Mouse (Mus musculus) liver, embryonic 14.5 days (tissue): ENCODE measurements around the gene Frmd5. TPM values are rescaled to one million over a fixed set of nuclear protein-coding genes. Genes with fewer than 3 reads are reported as not detected.

Source experiments
- ATAC-seq: fragments of 200-750 bp; cut with Nextera tagmentation; 2 replicates; pipeline ENCODE4 v1.8.0; 2017; ENCODE audit warnings: moderate number of reproducible peaks, mild to moderate bottlenecking, moderate library complexity; ENCODE audit not compliant: insufficient read depth
- DNase-seq, 3 experiments: peaks; one replicate each; pipeline ENCODE4 v3.0.0-alpha.2; 2012 to 2013; ENCODE audit warnings: low read depth in 3 of 3, low spot score in 3 of 3
- H3K27ac ChIP-seq: fragments of 300-500 bp; sonication (generic); 2 replicates; pipeline ENCODE4 v1.5.1; 2014; ENCODE audit warnings: moderate library complexity, mild to moderate bottlenecking, control low read depth, inconsistent platforms
- H3K27me3 ChIP-seq: fragments of 300-500 bp; sonication (generic); 2 replicates; pipeline ENCODE4 v1.6.1; 2014; ENCODE audit warnings: mild to moderate bottlenecking, low read length, moderate library complexity; ENCODE audit not compliant: control insufficient read depth, insufficient read depth
- H3K36me3 ChIP-seq: fragments of 300-500 bp; sonication (generic); replicated peaks from 2 replicates; pipeline ENCODE4 v1.6.1; 2014; ENCODE audit warnings: low read depth; ENCODE audit not compliant: control insufficient read depth, insufficient read depth
- H3K4me1 ChIP-seq, 2 experiments: fragments of 200-500 bp in 1 of 2; fragments of 300-500 bp in 1 of 2; sonication (generic) in 1 of 2; replicated peaks; 2 replicates each; pipeline ENCODE4 v1.6.1; 2012 to 2014; ENCODE audit warnings: antibody characterized with exemption in 1 of 2, inconsistent platforms in 1 of 2, low read length in 1 of 2; ENCODE audit not compliant: control insufficient read depth in 2 of 2, insufficient read depth in 2 of 2
- H3K4me2 ChIP-seq: fragments of 300-500 bp; sonication (generic); 2 replicates; pipeline ENCODE4 v1.6.1; 2014; ENCODE audit warnings: low read depth, mild to moderate bottlenecking, control low read depth, moderate library complexity
- H3K4me3 ChIP-seq, 2 experiments: fragments of 200-500 bp in 1 of 2; fragments of 300-500 bp in 1 of 2; sonication (generic) in 1 of 2; 2 replicates each; pipeline ENCODE4 v1.5.1; 2012 to 2014; ENCODE audit warnings: low read depth in 2 of 2, low read length in 2 of 2, mild to moderate bottlenecking in 2 of 2, control low read depth in 1 of 2, inconsistent platforms in 1 of 2, moderate library complexity in 1 of 2; ENCODE audit not compliant: insufficient read depth in 1 of 2
- H3K9ac ChIP-seq: fragments of 300-500 bp; sonication (generic); replicated peaks from 2 replicates; pipeline ENCODE4 v1.6.1; 2014; ENCODE audit warnings: mild to moderate bottlenecking, control low read depth, moderate library complexity
- H3K9me3 ChIP-seq: fragments of 300-500 bp; sonication (generic); 2 replicates; pipeline ENCODE4 v1.6.1; 2016; ENCODE audit warnings: low read length, mixed read lengths; ENCODE audit not compliant: control insufficient read depth
- CTCF ChIP-seq: IDR thresholded peaks from 2 replicates; pipeline ENCODE4 v1.5.1; 2016; ENCODE audit warnings: antibody characterized with exemption, low read depth, control low read depth
- EP300 ChIP-seq: IDR thresholded peaks from 2 replicates; pipeline ENCODE4 v1.6.1; 2016; ENCODE audit warnings: antibody characterized with exemption, low read depth
- WGBS: fragments of 180-500 bp; shearing (Covaris S2); extraction: QIAGEN DNeasy Blood & Tissue Kit; methylation state at CpG from one replicate; pipeline ENCODE4 v1.1.7; 2014; ENCODE audit not compliant: insufficient replicate concordance; 5-methylcytosine and 5-hydroxymethylcytosine counted together
- polyA plus RNA-seq, 2 experiments: library from polyadenylated mRNA; depleted of rRNA in 1 of 2; stranded (reverse) in 1 of 2; unstranded in 1 of 2; fragments of >200 nt; fragmentation: Nextera tagmentation in 1 of 2; extraction: Ambion mirVana in 1 of 2; gene quantifications; 2 replicates each; pipeline versions ENCODE4 v1.2.1 to v1.2.3; 2012 to 2014

Gene Frmd5
- polyA plus RNA-seq (2012; rRNA removed) (0.12 and 0.30 TPM in 2 replicates), polyA plus RNA-seq (2014; fragmentation: Nextera tagmentation; extraction: Ambion mirVana) (0.06 and 0.10 TPM in 2 replicates)

DNA sequence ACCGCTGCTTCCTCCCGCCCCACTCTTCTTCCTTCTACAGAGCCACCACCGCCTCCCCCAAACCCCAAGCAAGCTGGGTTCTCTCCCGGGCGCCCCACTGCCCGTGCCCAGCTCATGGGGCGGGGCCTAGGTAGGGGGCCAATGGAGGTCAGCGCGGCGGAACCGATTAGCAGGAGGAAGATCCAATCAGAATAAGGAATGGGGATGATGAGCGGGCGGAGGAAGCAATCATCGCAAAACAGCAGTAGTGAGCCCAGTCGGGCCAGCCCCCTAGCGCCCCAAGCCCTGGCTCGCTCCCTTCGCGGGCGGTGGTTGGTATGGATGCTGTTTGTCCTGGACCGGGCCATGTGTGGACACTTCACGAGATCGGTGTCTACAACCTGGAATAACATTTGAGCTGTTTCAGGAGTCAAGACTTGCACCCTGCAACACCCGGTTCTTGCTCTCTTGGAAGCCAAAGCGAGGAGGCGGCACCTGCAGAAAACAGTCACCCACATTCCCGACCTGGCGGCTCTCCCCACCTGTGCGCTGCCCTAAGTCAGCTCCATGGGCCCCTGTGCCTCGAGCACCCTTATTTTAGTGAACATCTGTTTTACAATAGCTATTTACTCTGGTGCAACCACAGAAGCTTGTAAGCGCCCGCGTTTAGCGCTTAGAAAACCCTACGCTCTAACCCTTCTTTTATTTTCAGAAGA, at the start of gene Frmd5:
Gene Frmd5 (minus strand): TSS at position 129 of the 695 bp plus-strand sequence.
- no peak within 1 kb of the TSS for H3K27ac ChIP-seq
- 1% methylated on average over 35 of the region's 35 CpGs for WGBS
- H3K4me3 ChIP-seq, result peak within 1 kb of the TSS; percentile 65 to 72
- H3K4me1 ChIP-seq, result peaks cover 0 to 2% of the 10 kb centered on the region in 2 experiments; a peak in 1 of 4 replicates
- no peaks in the 10 kb centered on the region for H3K9me3 ChIP-seq
- DNase-seq (peak; percentile 74 to 76 (median 75)), ATAC-seq (peak; percentile 98)
- peak within 1 kb of the TSS; percentile 13; the same call in 1 of the 2 replicates for H3K9ac ChIP-seq
- peak within 1 kb of the TSS; percentile 87 for H3K4me2 ChIP-seq
- H3K36me3 ChIP-seq, result no peaks in the 10 kb centered on the region
- H3K27me3 ChIP-seq, result peaks cover 43% of the 10 kb centered on the region
- no peak for TF ChIP-seq EP300
- peak; percentile 20; the same call in 1 of the 2 replicates for TF ChIP-seq CTCF

DNA sequence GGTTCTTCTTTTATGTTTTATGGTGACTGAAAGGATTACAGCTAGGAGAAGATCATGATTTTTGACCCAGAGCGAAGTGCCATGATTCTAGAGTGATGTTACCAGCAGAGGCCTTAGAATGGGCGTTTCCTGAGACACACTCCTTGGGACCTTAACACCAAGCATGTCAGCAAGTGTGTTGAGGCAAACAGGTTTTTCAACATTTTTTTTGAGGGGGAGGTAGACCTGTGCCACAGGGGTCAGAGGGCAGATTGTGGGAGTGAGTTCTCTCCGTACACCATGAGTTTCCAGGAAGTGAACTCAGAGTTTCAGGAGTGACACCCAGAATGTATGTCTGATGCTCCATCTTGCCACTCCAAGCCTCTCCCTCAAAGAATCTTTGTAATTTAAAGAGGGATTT, 47.1 kb upstream of the Frmd5 start:
- Histone ChIP-seq H3K4me3 (no peak overlapping the region), H3K9ac (no peak overlapping the region), H3K27ac (no peak overlapping the region), H3K9me3 (no peaks in the 10 kb centered on the region), H3K4me1 (no peaks in the 10 kb centered on the region), H3K27me3 (no peaks in the 10 kb centered on the region), H3K36me3 (no peaks in the 10 kb centered on the region), H3K4me2 (no peak overlapping the region)
- ATAC-seq (no peak), DNase-seq (no peak)
- 69% methylated on average over 3 of the region's 3 CpGs for WGBS
- TF ChIP-seq EP300 (no peak), CTCF (no peak)

DNA sequence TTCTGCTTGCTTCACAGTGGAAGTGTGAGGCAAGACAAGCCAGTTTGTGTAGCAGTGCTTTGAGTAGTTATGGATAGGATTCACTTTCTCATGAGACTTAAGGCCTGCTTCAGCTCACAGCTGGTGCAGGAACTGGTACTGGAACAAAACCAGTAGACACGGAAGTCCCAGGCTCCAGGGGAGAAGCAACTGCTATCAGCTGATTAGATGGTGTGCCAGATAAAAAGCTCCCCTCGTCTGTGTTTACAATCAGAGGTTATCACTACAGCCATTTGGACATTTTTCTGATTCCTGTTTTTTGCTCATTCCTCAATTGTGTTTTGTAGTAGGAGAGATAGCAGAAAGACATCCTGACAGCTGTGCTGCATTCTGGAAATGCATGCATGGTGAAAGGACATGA, 45.2 kb upstream of the Frmd5 start:
- H3K4me1 ChIP-seq, result no peaks in the 10 kb centered on the region
- H3K27me3 ChIP-seq, result no peaks in the 10 kb centered on the region
- no peaks in the 10 kb centered on the region for H3K9me3 ChIP-seq
- no peak overlapping the region for H3K9ac ChIP-seq
- no peak overlapping the region for H3K27ac ChIP-seq
- TF ChIP-seq EP300, result no peak
- TF ChIP-seq CTCF, result no peak
- WGBS, result 18% methylated on average over 2 of the region's 2 CpGs
- no peak overlapping the region for H3K4me3 ChIP-seq
- DNase-seq (no peak), ATAC-seq (no peak)
- no peaks in the 10 kb centered on the region for H3K36me3 ChIP-seq
- no peak overlapping the region for H3K4me2 ChIP-seq

DNA sequence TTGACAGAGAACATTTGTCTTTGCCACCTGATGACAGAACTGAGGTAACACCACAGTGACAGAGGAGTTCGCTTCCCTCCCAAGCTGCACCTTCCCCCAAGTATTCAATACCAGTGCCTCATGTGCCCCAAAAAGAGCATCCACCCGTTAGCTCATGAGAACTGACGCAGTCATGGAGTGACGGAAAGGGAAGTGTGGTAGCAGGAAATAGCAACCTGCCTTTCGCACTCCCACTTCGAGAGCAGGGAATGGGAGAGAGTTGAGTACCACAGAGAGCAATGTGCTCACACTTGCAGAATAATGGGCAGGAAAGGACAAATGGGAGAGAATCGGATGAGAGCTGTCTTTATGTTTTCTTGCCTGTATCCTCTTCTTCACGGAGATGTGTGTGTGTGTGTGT, 39.2 kb upstream of the Frmd5 start:
- DNase-seq (no peak), ATAC-seq (no peak)
- Histone ChIP-seq H3K4me1 (no peaks in the 10 kb centered on the region), H3K4me2 (no peak overlapping the region), H3K36me3 (no peaks in the 10 kb centered on the region), H3K27ac (no peak overlapping the region), H3K27me3 (no peaks in the 10 kb centered on the region), H3K4me3 (no peak overlapping the region), H3K9ac (no peak overlapping the region), H3K9me3 (no peaks in the 10 kb centered on the region)
- TF ChIP-seq EP300 (no peak), CTCF (no peak)
- 41% methylated on average over 8 of the region's 8 CpGs for WGBS

DNA sequence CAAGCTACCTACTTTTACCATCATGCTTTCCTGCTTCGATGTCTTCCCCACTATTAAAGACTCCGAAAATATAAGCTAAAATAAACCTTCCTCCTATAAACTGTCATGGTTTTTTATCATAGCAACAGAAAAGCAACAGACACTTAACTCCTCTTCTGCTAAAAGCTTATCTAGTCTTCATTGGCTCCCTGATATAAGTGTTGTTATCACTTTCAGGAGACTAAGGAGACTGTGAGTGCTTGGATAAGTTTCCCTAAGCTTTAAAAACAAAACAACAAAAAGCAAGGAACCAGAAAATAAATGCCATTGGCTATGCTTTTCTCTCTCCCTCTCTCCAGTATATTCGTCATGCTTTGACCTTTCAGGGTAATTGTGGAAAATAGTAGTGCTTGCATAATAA, 35.4 kb upstream of the Frmd5 start:
- ATAC-seq (no peak), DNase-seq (no peak)
- TF ChIP-seq CTCF (no peak), EP300 (no peak)
- H3K9me3 ChIP-seq, result no peaks in the 10 kb centered on the region; the same call in 1 of the 2 replicates
- no peak overlapping the region for H3K4me2 ChIP-seq
- no peaks in the 10 kb centered on the region for H3K27me3 ChIP-seq
- H3K4me1 ChIP-seq, result no peaks in the 10 kb centered on the region
- H3K27ac ChIP-seq, result no peak overlapping the region
- no peak overlapping the region for H3K4me3 ChIP-seq
- H3K36me3 ChIP-seq, result no peaks in the 10 kb centered on the region
- 41% methylated on average over 3 of the region's 3 CpGs for WGBS
- no peak overlapping the region for H3K9ac ChIP-seq
